Mouse (Mus musculus): ENCODE results near the gene Mrpl52. TPM values are rescaled to one million over a fixed set of nuclear protein-coding genes. Genes with fewer than 3 reads are reported as not detected.

Gene Mrpl52
- polyA plus RNA-seq, 1 experiment from 2014 or later = 222 TPM

GRCm38 (mm10) chr14:54412000-54412576, 14.6 kb upstream of the Mrpl52 start:
- ChIA-PET CTCF (interaction anchor here (0.7 to 2.8 kb wide), 17 partner anchors 11 to 185 kb away, joined by 3 to 12 read pairs (median 4); no protein-coding TSS in a partner anchor), POLR2A (interaction anchor here (0.6 kb wide), 1 partner anchor 14 kb away, joined by 3 read pairs; the partner anchor contains the start of gene Mrpl52)
- H3K27me3 ChIP-seq = no peaks in the 10 kb centered on the region
- in situ Hi-C loops (cut with MboI; ENCODE audit: low pct_unique_long_range_greater_than_20kb) = loop anchor here (5.0 to 25.0 kb wide), 3 partner anchors 45 to 350 kb away; no protein-coding TSS in a partner anchor
- TF ChIP-seq CTCF (IDR thresholded peaks at IDR 0.05) = no peak
- ATAC-seq = no peak
- no peak for DNase-seq (ENCODE audit: low read depth, low spot score)

- ChIA-PET CTCF (interaction anchor here (0.7 to 2.8 kb wide), 20 partner anchors 11 to 353 kb away, joined by 3 to 12 read pairs (median 4); no protein-coding TSS in a partner anchor), POLR2A (interaction anchor here (1.2 kb wide), 1 partner anchor 182 kb away, joined by 3 read pairs; no protein-coding TSS in a partner anchor)
- TF ChIP-seq CTCF (IDR thresholded peaks at IDR 0.05) = no peak
- in situ Hi-C loops (cut with MboI; ENCODE audit: low pct_unique_long_range_greater_than_20kb) = loop anchor here (5.0 to 25.0 kb wide), 3 partner anchors 45 to 350 kb away; no protein-coding TSS in a partner anchor
- ATAC-seq = peak; percentile 33
- no peaks in the 10 kb centered on the region for H3K27me3 ChIP-seq
- DNase-seq (ENCODE audit: low read depth, low spot score) = no peak
These were observed 14.0 kb upstream of the Mrpl52 start for GRCm38 (mm10) chr14:54412629-54413170.

- ChIA-PET CTCF (interaction anchor here (0.6 to 2.8 kb wide), 12 partner anchors 13 to 250 kb away, joined by 3 to 12 read pairs (median 4); no protein-coding TSS in a partner anchor), POLR2A (interaction anchor here (0.6 to 1.2 kb wide), 3 partner anchors 13 to 183 kb away, joined by 3 read pairs; partner anchors contain the start of gene Mrpl52)
- in situ Hi-C loops (cut with MboI; ENCODE audit: low pct_unique_long_range_greater_than_20kb) = loop anchor here (5.0 to 25.0 kb wide), 3 partner anchors 47 to 352 kb away; no protein-coding TSS in a partner anchor
- H3K27me3 ChIP-seq = no peaks in the 10 kb centered on the region
- TF ChIP-seq CTCF (IDR thresholded peaks at IDR 0.05) = no peak
- ATAC-seq (peak; percentile 73), DNase-seq (ENCODE audit: low read depth, low spot score) (no peak)
These were observed 12.6 kb upstream of the Mrpl52 start for GRCm38 (mm10) chr14:54413877-54414700.

- ATAC-seq (no peak), DNase-seq (ENCODE audit: low read depth, low spot score) (no peak)
- no peak for TF ChIP-seq CTCF (IDR thresholded peaks at IDR 0.05)
- CTCF ChIA-PET = no interaction called here
- no peaks in the 10 kb centered on the region for H3K27me3 ChIP-seq
- POLR2A ChIA-PET = interaction anchor here (0.5 to 0.8 kb wide), 2 partner anchors 14 to 86 kb away, joined by 3 to 5 read pairs; no protein-coding TSS in a partner anchor
- in situ Hi-C loops (cut with MboI; ENCODE audit: low pct_unique_long_range_greater_than_20kb) = loop anchor here (25.0 kb wide), 1 partner anchor 353 kb away; no protein-coding TSS in a partner anchor
These were observed 11.3 kb upstream of the Mrpl52 start for GRCm38 (mm10) chr14:54415241-54416020.

GRCm38 (mm10) chr14:54416229-54416775, 10.4 kb upstream of the Mrpl52 start:
- H3K27me3 ChIP-seq = no peaks in the 10 kb centered on the region
- in situ Hi-C loops (cut with MboI; ENCODE audit: low pct_unique_long_range_greater_than_20kb) = loop anchor here (25.0 kb wide), 1 partner anchor 354 kb away; no protein-coding TSS in a partner anchor
- DNase-seq (ENCODE audit: low read depth, low spot score) (no peak), ATAC-seq (no peak)
- POLR2A ChIA-PET = no interaction called here
- TF ChIP-seq CTCF (IDR thresholded peaks at IDR 0.05) = no peak
- CTCF ChIA-PET = no interaction called here

GRCm38 (mm10) chr14:54416830-54417229, 9.9 kb upstream of the Mrpl52 start:
- in situ Hi-C loops (cut with MboI; ENCODE audit: low pct_unique_long_range_greater_than_20kb) = loop anchor here (25.0 kb wide), 1 partner anchor 355 kb away; no protein-coding TSS in a partner anchor
- DNase-seq (ENCODE audit: low read depth, low spot score) = no peak
- ChIA-PET CTCF (no interaction called here), POLR2A (interaction anchor here (1.4 kb wide), 1 partner anchor 15 kb away, joined by 3 read pairs; no protein-coding TSS in a partner anchor)
- no peaks in the 10 kb centered on the region for H3K27me3 ChIP-seq
- TF ChIP-seq CTCF (IDR thresholded peaks at IDR 0.05) = no peak
- no peak for ATAC-seq

GRCm38 (mm10) chr14:54417623-54418081, 9.1 kb upstream of the Mrpl52 start, which contains the start of gene Slc7a7:
Slc7a7 (minus strand) TSS chr14:54417780.
- H3K27me3 ChIP-seq = no peaks in the 10 kb centered on the region
- no peak for TF ChIP-seq CTCF (IDR thresholded peaks at IDR 0.05)
- ATAC-seq = no peak
- no peak for DNase-seq (ENCODE audit: low read depth, low spot score)
- in situ Hi-C loops (cut with MboI; ENCODE audit: low pct_unique_long_range_greater_than_20kb) = loop anchor here (25.0 kb wide), 1 partner anchor 355 kb away; no protein-coding TSS in a partner anchor
- ChIA-PET CTCF (no interaction called here), POLR2A (interaction anchor here (1.4 kb wide), 1 partner anchor 14 kb away, joined by 3 read pairs; no protein-coding TSS in a partner anchor)

- CTCF ChIA-PET = interaction anchor here (1.2 kb wide), 1 partner anchor 28 kb away, joined by 4 read pairs; no protein-coding TSS in a partner anchor
- in situ Hi-C loops (cut with MboI; ENCODE audit: low pct_unique_long_range_greater_than_20kb) = loop anchor here (25.0 kb wide), 1 partner anchor 359 kb away; no protein-coding TSS in a partner anchor
- DNase-seq (ENCODE audit: low read depth, low spot score) (no peak), ATAC-seq (no peak)
- POLR2A ChIA-PET = no interaction called here
- TF ChIP-seq CTCF (IDR thresholded peaks at IDR 0.05) = no peak
- H3K27me3 ChIP-seq = no peaks in the 10 kb centered on the region
These were observed 5.7 kb upstream of the Mrpl52 start for GRCm38 (mm10) chr14:54421014-54421413.

GRCm38 (mm10) chr14:54423406-54423805, 3.3 kb upstream of the Mrpl52 start:
- ATAC-seq = no peak
- in situ Hi-C loops (cut with MboI; ENCODE audit: low pct_unique_long_range_greater_than_20kb) = loop anchor here (25.0 kb wide), 1 partner anchor 361 kb away; no protein-coding TSS in a partner anchor
- ChIA-PET CTCF (interaction anchor here (0.8 to 3.2 kb wide), 4 partner anchors 11 to 197 kb away, joined by 3 to 20 read pairs (median 4); no protein-coding TSS in a partner anchor), POLR2A (no interaction called here)
- TF ChIP-seq CTCF (IDR thresholded peaks at IDR 0.05) = no peak
- H3K27me3 ChIP-seq = no peaks in the 10 kb centered on the region
- no peak for DNase-seq (ENCODE audit: low read depth, low spot score)
